Mouse (Mus musculus) heart, adult 2 months (tissue): ENCODE data around the gene Sigirr.

Source experiments
- CTCF ChIP-seq: fragments of 200-600 bp; IDR thresholded peaks from 2 replicates; pipeline ENCODE4 v1.8.1; 2022; ENCODE audit warnings: antibody characterized with exemption, mild to moderate bottlenecking, moderate library complexity
- POLR2A ChIP-seq: fragments of 200-500 bp; IDR thresholded peaks from 2 replicates; pipeline ENCODE4 v1.6.1; 2011; ENCODE audit warnings: mild to moderate bottlenecking, low read depth, low read length, control low read depth; ENCODE audit not compliant: insufficient read depth

- TF ChIP-seq CTCF (no peak), POLR2A (no peak)
Observed at GRCm38 (mm10) chr7:141042539-141042938, 57.8 kb downstream of the Sigirr start.
